Mouse (Mus musculus): ENCODE data around the gene Spesp1. TPM values are rescaled to one million over a fixed set of nuclear protein-coding genes. Genes with fewer than 3 reads are reported as not detected.

The Spesp1 gene
- polyA plus RNA-seq (2015; fragmentation: Nextera tagmentation; extraction: Ambion mirVana) = not detected in 2 replicates

DNA sequence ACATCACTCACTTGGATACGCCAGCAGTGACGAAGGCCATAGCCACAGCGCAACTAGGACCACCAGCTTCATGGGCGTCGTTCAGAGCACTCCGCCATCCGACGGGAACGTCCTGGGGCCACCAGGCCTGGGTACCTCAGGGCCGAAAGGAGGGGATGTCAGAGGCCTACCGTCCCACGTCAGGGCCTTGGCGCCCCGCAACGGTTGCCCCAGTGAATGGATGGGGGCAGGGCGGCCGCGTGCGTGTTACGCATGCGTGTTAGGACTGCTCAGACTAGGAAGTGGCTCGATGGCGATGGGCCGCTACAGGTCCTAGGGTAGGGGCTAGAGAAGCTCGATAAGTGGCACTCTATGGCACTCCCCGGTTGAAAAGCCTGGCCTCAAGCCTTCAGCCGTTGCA is at the start of gene Spesp1:
TSS of gene Spesp1 (minus strand) at position 218 of the 400 bp plus-strand sequence.
- no peak within 1 kb of the TSS for H3K9ac ChIP-seq (replicated peaks)
- no peak within 1 kb of the TSS for H3K27ac ChIP-seq (replicated peaks)
- H3K27me3 ChIP-seq (replicated peaks) = no peaks in the 10 kb centered on the region
- 87% methylated on average over 27 of the region's 27 CpGs for WGBS
- no peaks in the 10 kb centered on the region for H3K9me3 ChIP-seq (replicated peaks)
- ATAC-seq (ENCODE audit: low FRiP score) = no peak
- H3K4me1 ChIP-seq = no peaks in the 10 kb centered on the region
- no peaks in the 10 kb centered on the region for H3K36me3 ChIP-seq
- no peak within 1 kb of the TSS for H3K4me2 ChIP-seq
- H3K4me3 ChIP-seq (replicated peaks) = no peak within 1 kb of the TSS

DNA sequence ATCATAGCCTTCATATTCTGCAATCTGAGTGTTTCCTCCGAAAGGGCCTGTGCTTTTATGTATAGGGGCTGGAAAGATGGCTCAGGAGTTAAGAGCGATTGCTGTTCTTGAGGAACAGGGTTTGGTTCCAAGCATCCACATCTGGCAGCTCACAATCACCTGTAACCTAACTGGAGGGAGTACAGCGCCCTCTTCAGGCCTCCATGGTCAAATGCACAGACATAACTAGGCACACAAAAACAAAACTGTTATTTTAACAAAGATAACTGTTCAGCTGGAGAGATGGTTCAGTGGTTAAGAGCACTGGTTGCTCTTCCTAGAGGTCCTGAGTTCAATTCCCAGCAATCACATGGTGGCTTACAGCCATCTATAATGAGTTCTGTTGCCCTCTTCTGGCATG is 44.0 kb upstream of the Spesp1 start:
- H3K27ac ChIP-seq (replicated peaks) = no peak overlapping the region
- no peak for ATAC-seq (ENCODE audit: low FRiP score)
- 75% methylated on average over 3 of the region's 3 CpGs for WGBS

GRCm38 (mm10) chr9:62323816-62324215 is 41.8 kb upstream of the Spesp1 start:
- 85% methylated on average over 1 of the region's 1 CpGs for WGBS
- H3K4me3 ChIP-seq (replicated peaks) = no peak overlapping the region
- no peak overlapping the region for H3K27ac ChIP-seq (replicated peaks)
- no peaks in the 10 kb centered on the region for H3K27me3 ChIP-seq (replicated peaks)
- H3K4me1 ChIP-seq = no peaks in the 10 kb centered on the region
- no peak overlapping the region for H3K9ac ChIP-seq (replicated peaks)
- no peak for ATAC-seq (ENCODE audit: low FRiP score)
- H3K4me2 ChIP-seq = no peak overlapping the region
- H3K36me3 ChIP-seq = no peaks in the 10 kb centered on the region
- H3K9me3 ChIP-seq (replicated peaks) = no peaks in the 10 kb centered on the region

More for the DNA sequence above, 44.0 kb upstream of the Spesp1 start:
- no peaks in the 10 kb centered on the region for H3K9me3 ChIP-seq (replicated peaks)
- no peaks in the 10 kb centered on the region for H3K36me3 ChIP-seq
- no peak overlapping the region for H3K9ac ChIP-seq (replicated peaks)
- H3K27me3 ChIP-seq (replicated peaks) = no peaks in the 10 kb centered on the region
- no peaks in the 10 kb centered on the region for H3K4me1 ChIP-seq
- H3K4me3 ChIP-seq (replicated peaks) = no peak overlapping the region
- H3K4me2 ChIP-seq = no peak overlapping the region

DNA sequence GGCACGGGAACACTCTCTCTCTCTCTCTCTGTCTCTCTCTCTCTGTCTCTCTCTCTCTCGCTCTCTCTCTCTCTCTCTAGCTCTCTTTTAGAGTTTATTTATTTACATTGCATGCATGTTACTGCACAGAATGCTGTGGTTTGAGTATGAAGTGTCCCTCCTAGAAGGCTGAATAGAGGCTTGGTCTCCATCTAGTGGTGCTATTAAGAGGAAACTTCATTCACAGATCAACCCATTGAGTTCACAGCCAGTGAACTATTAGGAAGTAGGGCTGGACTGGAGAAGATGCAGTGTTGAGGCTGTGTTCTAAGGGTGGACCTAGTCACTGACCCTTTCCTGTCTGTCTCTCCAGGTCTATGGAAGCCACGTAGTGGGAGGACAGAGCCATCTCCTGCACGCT is 36.7 kb upstream of the Spesp1 start:
- WGBS = 85% methylated on average over 4 of the region's 4 CpGs
- Histone ChIP-seq H3K4me1 (no peaks in the 10 kb centered on the region), H3K9ac (replicated peaks) (no peak overlapping the region), H3K4me3 (replicated peaks) (no peak overlapping the region), H3K27ac (replicated peaks) (no peak overlapping the region), H3K36me3 (no peaks in the 10 kb centered on the region), H3K9me3 (replicated peaks) (no peaks in the 10 kb centered on the region), H3K4me2 (no peak overlapping the region), H3K27me3 (replicated peaks) (no peaks in the 10 kb centered on the region)
- ATAC-seq (ENCODE audit: low FRiP score) = no peak

- Histone ChIP-seq H3K36me3 (no peaks in the 10 kb centered on the region), H3K27me3 (replicated peaks) (no peaks in the 10 kb centered on the region), H3K27ac (replicated peaks) (no peak overlapping the region), H3K4me2 (no peak overlapping the region), H3K4me3 (replicated peaks) (no peak overlapping the region), H3K4me1 (no peaks in the 10 kb centered on the region), H3K9me3 (replicated peaks) (no peaks in the 10 kb centered on the region), H3K9ac (replicated peaks) (no peak overlapping the region)
- WGBS = 91% methylated on average over 6 of the region's 6 CpGs
- no peak for ATAC-seq (ENCODE audit: low FRiP score)
These were observed 33.5 kb upstream of the Spesp1 start for GRCm38 (mm10) chr9:62315556-62315955.

DNA sequence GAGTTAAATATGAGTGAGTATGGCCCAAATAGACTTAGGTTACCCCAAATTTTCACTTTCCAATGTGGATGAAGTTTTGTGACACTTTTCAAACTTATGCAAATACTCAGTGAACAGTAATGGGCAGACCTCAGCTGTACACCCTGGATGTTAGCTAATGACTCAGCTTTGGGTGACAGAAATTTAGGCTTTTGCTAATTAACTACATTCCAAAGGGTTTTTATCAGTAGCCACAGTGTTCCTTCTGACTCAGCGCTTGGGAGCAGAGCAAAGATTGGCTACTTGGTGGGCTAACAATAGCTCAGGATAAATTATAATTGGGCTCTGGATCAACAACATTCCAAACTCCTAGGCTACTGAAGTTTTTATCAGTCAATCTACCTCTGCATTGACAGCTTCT is 14.9 kb upstream of the Spesp1 start:
- 54% methylated on average over 1 of the region's 1 CpGs for WGBS
- peaks cover 5% of the 10 kb centered on the region for H3K4me1 ChIP-seq
- no peak for ATAC-seq (ENCODE audit: low FRiP score)
- no peak overlapping the region for H3K27ac ChIP-seq (replicated peaks)
- H3K9ac ChIP-seq (replicated peaks) = no peak overlapping the region
- H3K36me3 ChIP-seq = no peaks in the 10 kb centered on the region
- H3K27me3 ChIP-seq (replicated peaks) = no peaks in the 10 kb centered on the region
- no peak overlapping the region for H3K4me3 ChIP-seq (replicated peaks)
- no peak overlapping the region for H3K4me2 ChIP-seq
- H3K9me3 ChIP-seq (replicated peaks) = no peaks in the 10 kb centered on the region

DNA sequence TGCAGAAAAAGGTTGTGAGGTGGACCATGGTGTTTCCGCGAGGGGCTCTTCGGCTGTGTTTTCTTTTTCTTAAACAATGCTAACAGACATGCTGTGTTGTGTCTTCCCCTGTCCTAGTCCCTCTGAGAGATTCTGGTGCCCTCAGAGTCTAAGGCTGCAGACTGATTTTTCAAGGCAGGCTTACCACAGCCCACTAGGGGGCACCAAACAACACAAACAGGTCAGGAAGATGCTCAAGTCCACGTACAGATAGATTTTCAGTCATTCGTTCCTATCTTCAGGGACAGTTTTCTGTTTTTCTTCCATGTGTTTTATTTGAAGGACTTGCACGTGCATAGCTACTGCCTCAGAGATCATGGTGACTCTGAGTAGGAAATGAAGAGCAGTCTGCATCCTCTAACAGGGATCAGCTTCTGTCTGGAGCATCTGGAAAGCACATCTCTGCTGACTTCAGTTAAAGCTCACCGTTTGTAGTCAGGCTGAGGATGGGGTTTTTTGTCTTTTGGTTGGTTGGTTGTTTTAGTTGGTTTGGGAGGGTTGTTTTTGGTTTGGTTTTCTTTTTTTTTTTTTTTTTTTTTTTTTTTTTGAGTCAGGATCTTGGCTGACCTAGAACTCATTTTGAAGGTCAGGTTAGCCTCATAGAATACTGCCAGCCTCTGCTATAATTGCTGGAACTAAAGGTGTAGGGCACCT is 13.1 kb upstream of the Spesp1 start:
- Histone ChIP-seq H3K27ac (replicated peaks) (no peak overlapping the region), H3K36me3 (no peaks in the 10 kb centered on the region), H3K4me1 (peaks cover 5% of the 10 kb centered on the region), H3K4me2 (no peak overlapping the region), H3K9me3 (replicated peaks) (no peaks in the 10 kb centered on the region), H3K27me3 (replicated peaks) (no peaks in the 10 kb centered on the region), H3K4me3 (replicated peaks) (no peak overlapping the region), H3K9ac (replicated peaks) (no peak overlapping the region)
- ATAC-seq (ENCODE audit: low FRiP score) = no peak
- WGBS = 35% methylated on average over 7 of the region's 7 CpGs

- Histone ChIP-seq H3K4me1 (no peaks in the 10 kb centered on the region), H3K27ac (replicated peaks) (no peak overlapping the region), H3K27me3 (replicated peaks) (no peaks in the 10 kb centered on the region), H3K9ac (replicated peaks) (no peak overlapping the region), H3K4me3 (replicated peaks) (no peak overlapping the region), H3K36me3 (no peaks in the 10 kb centered on the region), H3K4me2 (no peak overlapping the region), H3K9me3 (replicated peaks) (no peaks in the 10 kb centered on the region)
- no peak for ATAC-seq (ENCODE audit: low FRiP score)
- WGBS = 83% methylated on average over 4 of the region's 4 CpGs
These were observed 5.6 kb upstream of the Spesp1 start for GRCm38 (mm10) chr9:62287633-62288025.

DNA sequence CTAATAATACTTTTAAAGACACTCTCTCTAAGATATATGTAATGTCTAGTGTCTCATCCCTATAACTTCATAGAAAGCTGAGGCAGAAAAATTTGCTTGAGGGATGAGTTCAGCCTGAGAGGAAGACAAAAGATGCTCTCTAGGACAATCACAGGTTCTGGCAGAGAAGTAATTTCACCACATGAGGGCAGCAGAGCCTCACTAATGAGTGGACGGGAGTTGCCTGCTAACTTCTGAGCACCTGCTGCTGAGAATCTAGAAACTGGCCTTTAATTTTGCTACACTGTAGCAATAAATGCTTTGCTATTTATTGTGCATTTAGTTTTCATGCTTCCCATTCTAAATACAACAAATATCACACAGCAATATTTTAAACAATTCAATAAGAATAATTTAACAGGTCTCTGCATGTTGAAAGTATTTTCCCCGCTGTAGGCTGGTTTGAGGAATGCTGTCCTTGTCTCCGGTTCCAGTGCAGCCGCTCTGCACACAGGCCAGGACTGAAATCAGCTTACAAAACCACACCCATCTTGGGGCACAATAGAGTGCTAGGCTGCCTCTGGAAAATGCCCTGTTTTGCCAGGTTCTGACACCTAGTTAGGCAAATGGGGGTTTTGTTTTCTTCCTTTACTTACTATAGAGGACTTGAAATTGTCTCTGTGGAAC is 5.1 kb upstream of the Spesp1 start:
- no peak for ATAC-seq (ENCODE audit: low FRiP score)
- WGBS = 46% methylated on average over 4 of the region's 4 CpGs
- H3K4me1 ChIP-seq = no peaks in the 10 kb centered on the region
- H3K27me3 ChIP-seq (replicated peaks) = no peaks in the 10 kb centered on the region
- no peak overlapping the region for H3K27ac ChIP-seq (replicated peaks)
- H3K4me3 ChIP-seq (replicated peaks) = no peak overlapping the region
- H3K9ac ChIP-seq (replicated peaks) = no peak overlapping the region
- no peak overlapping the region for H3K4me2 ChIP-seq
- H3K9me3 ChIP-seq (replicated peaks) = no peaks in the 10 kb centered on the region
- H3K36me3 ChIP-seq = no peaks in the 10 kb centered on the region

DNA sequence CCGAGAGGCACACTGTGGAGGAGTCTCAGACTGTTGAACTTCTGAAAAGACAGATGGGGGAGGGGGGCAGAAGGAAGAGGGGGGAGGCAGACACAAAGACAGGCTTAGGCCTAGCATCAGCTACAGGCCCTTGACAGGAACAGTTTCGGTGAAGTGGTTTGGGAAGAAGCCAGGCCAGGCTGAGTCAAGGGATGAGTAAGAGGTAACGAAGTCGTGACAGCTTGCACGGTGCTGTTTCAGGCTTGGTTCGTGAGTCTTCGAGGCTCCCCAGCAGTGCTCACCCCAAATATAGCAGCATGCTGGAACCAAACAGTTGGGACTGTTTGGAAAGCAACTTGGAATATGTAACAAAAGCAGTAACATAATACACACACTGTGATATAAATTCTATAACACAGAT is 2.3 kb upstream of the Spesp1 start:
- no peak overlapping the region for H3K4me3 ChIP-seq (replicated peaks)
- H3K36me3 ChIP-seq = no peaks in the 10 kb centered on the region
- WGBS = 82% methylated on average over 7 of the region's 7 CpGs
- no peaks in the 10 kb centered on the region for H3K9me3 ChIP-seq (replicated peaks)
- H3K27me3 ChIP-seq (replicated peaks) = no peaks in the 10 kb centered on the region
- H3K9ac ChIP-seq (replicated peaks) = no peak overlapping the region
- H3K27ac ChIP-seq (replicated peaks) = no peak overlapping the region
- H3K4me1 ChIP-seq = no peaks in the 10 kb centered on the region
- no peak overlapping the region for H3K4me2 ChIP-seq
- no peak for ATAC-seq (ENCODE audit: low FRiP score)

DNA sequence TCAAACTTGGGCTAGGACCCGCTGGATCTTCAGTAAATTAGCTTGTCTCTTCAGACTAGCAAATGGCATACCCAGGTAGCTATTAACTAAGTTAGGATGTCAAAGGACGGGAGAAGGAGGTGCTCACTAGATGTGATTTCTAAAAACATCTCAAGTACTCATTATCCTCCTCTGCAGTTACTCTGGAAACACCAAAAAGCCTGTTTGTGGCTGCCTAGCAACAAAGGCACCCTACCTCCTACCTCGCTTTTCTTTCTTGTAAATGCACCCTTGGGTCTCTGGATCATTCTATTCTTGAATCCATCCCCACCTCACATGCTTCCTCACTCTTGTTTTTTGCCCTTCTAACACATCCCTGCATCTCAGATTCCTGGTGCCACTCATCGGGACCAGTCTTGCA is 5.1 kb downstream of the Spesp1 start:
- H3K9ac ChIP-seq (replicated peaks) = no peak overlapping the region
- no peaks in the 10 kb centered on the region for H3K9me3 ChIP-seq (replicated peaks)
- no peaks in the 10 kb centered on the region for H3K4me1 ChIP-seq
- no peak overlapping the region for H3K27ac ChIP-seq (replicated peaks)
- H3K4me3 ChIP-seq (replicated peaks) = no peak overlapping the region
- 57% methylated on average over 4 of the region's 4 CpGs for WGBS
- no peaks in the 10 kb centered on the region for H3K36me3 ChIP-seq
- no peak overlapping the region for H3K4me2 ChIP-seq
- no peaks in the 10 kb centered on the region for H3K27me3 ChIP-seq (replicated peaks)
- ATAC-seq (ENCODE audit: low FRiP score) = no peak

DNA sequence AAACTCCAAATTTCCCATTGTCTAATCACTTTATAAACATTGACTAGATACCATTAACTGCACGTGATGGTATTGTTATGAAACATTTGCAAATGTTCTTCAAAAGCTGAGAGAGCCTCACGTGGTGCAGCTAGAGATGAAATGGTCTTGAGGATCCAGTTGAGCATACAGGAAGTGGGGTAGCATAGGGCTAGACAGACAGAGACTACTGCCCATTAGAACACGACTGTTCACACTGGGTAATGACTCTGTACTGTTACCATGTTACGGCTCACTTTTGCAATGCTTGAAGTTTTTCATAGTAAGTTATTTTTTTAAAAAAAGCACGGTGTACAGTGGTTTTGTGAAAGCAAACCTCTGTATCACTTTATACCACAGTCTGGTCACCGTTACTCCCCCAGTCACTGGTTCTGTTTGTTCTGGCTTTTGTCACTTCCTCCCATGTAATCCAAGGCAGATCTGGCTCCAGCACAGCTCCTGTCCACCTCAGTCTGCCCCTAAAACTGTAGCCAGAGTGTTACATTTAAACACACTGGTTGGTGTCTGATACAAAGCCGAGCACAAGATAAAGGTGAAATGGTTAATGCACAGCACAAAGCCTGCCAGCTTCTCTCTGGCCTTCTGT is 11.1 kb downstream of the Spesp1 start:
- Histone ChIP-seq H3K4me2 (no peak overlapping the region), H3K4me3 (replicated peaks) (no peak overlapping the region), H3K9ac (replicated peaks) (no peak overlapping the region), H3K27ac (replicated peaks) (no peak overlapping the region), H3K27me3 (replicated peaks) (no peaks in the 10 kb centered on the region), H3K9me3 (replicated peaks) (no peaks in the 10 kb centered on the region), H3K36me3 (no peaks in the 10 kb centered on the region), H3K4me1 (no peaks in the 10 kb centered on the region)
- no peak for ATAC-seq (ENCODE audit: low FRiP score)
- WGBS = 75% methylated on average over 7 of the region's 7 CpGs
